Mouse (Mus musculus) CD4-positive helper T cell, adult 2 months (primary cell): Measurements from ENCODE around the gene Hist1h2ao.
"Not testable (repeated sequence)": the region's sequence is repeated elsewhere in the genome, so short reads cannot be mapped to it uniquely, and the experiment has no call there.

Source experiments
- DNase-seq: peaks from one replicate; pipeline ENCODE4 v3.0.0-alpha.2; 2012; ENCODE audit warnings: low read depth, missing footprints, low spot score

The Hist1h2ao gene

DNA sequence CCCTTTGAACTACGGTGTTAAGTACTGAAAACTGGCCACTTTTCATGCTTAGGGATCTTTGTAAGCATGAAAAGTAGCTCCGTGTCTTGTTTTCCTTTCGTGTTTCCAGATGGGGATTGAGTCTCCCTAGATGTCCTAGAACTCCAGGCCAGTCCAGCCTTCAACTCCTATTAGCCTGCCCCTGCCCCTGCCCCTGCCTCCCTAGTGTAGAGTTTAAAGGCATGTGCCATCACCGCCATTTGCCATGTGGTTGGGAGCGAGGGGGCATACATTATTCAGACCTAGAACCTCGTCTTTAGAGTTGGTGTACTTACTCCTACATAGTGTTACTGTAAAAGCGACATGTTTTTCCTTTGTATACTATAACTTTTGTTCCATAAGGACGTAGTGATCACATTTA lies 809 bp downstream of the Hist1h2ao start:
- DNase-seq: not testable (repeated sequence)

DNA sequence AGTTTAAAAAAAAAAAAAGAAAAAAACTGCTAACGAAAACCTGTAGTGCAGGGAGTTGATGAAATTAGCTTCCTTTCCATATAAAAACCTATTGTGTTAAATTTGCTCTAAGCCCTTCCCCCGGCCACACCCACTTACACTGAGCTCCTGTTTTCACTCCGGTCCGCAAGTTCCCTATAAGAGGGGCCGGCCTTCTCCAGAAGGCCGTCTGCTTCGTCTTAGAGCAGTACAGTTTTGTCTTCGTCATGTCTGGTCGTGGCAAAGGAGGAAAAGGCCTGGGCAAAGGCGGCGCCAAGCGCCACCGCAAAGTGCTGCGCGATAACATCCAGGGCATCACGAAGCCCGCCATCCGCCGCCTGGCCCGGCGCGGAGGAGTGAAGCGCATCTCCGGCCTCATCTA lies 1.3 kb downstream of the Hist1h2ao start, which contains the start of gene Hist1h4m:
Gene Hist1h4m, plus strand, starts transcription at position 208 of the 400 bp plus-strand sequence.
- DNase-seq: not testable (repeated sequence)

DNA sequence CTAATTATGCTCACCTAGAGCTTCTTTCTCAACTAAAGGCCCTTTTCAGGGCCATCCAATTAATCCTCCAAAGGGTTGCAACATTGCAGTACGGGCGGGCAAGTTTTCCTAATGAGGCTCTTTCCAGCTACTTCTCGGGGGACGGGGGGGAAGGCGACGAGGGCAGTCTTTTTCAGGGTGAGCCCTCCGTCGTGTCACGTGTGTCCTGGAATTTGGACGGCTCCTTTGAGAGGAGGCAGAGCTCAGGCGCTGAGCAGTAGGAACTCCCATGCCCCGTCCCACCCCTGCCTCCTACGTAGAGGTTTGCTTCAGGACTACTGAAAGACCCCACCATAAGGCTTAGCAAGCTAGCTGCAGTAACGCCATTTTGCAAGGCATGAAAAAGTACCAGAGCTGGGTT lies 1.8 kb downstream of the Hist1h2ao start:
- not testable (repeated sequence) for DNase-seq

DNA sequence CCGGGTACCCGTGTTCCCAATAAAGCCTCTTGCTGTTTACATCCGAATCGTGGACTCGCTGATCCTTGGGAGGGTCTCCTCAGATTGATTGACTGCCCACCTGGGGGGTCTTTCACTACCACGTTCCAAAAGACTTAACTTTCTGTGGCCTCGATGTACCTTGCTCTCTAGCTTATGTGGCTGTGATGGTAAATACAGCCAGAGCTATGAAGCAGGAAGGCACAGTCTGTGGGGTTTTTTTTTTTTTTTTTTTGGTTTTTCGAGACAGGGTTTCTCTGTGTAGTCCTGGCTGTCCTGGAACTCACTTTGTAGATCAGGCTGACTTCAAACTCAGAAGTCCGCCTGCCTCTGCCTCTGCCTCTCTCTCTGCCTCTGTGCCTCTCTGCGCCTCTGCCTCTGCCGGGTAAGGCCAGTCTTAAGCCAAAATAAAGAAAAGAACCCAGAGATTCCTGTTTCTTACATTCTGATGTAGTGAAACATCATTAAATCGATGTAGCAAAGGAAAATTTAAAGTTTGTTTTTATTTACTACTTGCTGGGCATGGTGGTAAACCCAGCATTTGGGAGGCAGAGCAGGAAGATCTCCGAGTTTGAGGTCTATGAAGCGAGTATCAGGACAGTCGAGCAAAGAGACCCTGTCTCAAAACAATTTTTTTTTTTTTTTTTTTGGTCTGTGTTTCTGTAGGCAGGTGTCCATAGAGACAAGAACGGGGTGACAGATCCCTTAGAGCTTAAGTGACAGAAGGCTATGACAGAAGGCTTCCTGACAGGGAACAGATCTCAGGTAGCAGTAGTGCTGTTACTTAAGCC lies 10.0 kb downstream of the Hist1h2ao start:
- DNase-seq: not testable (repeated sequence)

DNA sequence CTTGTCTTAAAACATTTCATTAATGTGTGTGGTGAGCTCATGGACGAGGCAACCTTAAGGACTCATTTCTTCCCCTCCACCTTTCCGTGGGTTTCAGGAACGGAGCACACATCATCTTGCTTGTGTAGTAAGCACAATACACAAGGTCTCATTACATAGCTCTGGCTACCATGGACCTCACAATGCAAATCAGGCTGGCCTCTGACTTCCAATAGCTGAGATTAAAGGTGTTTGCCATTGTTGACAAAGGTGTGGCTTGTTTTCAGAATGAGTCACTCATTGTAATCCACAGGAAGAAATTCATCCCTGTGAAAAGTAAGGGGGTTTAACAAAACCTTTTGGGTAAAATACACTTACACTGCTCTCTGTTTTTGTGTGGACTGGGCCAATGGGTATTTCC lies 18.2 kb downstream of the Hist1h2ao start:
- peak; percentile 1 for DNase-seq

DNA sequence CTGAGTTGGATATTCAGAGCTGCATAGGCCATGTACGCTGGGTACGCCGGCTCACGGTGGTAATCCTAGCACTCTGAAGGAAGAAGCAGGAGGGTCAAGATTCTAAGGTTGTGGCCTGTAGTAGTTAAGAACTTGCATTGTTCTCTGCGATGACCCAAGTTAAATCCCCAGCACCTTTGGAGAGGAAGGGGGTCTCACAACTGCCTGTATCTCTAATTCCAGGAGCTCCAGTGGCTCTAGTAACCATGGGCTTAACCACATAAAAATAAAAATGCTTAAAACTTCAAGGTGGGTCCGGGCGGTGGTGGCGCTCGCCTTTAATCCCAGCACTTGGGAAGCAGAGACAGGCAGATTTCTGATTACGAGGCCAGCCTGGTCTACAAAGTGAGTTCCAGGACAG lies 20.1 kb downstream of the Hist1h2ao start:
- no peak for DNase-seq

DNA sequence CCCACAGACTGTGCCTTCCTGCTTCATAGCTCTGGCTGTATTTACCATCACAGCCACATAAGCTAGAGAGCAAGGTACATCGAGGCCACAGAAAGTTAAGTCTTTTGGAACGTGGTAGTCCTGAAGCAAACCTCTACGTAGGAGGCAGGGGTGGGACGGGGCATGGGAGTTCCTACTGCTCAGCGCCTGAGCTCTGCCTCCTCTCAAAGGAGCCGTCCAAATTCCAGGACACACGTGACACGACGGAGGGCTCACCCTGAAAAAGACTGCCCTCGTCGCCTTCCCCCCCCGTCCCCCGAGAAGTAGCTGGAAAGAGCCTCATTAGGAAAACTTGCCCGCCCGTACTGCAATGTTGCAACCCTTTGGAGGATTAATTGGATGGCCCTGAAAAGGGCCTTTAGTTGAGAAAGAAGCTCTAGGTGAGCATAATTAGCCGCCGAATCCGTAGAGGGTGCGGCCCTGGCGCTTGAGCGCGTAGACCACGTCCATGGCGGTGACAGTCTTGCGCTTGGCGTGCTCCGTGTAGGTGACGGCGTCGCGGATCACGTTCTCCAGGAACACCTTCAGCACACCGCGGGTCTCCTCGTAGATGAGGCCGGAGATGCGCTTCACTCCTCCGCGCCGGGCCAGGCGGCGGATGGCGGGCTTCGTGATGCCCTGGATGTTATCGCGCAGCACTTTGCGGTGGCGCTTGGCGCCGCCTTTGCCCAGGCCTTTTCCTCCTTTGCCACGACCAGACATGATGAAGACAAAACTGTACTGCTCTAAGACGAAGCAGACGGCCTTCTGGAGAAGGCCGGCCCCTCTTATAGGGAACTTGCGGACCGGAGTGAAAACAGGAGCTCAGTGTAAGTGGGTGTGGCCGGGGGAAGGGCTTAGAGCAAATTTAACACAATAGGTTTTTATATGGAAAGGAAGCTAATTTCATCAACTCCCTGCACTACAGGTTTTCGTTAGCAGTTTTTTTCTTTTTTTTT lies 21.4 kb downstream of the Hist1h2ao start, which contains the start of gene Hist1h4n:
Gene Hist1h4n, minus strand, starts transcription at position 779 of the 977 bp plus-strand sequence.
- DNase-seq: not testable (repeated sequence)

DNA sequence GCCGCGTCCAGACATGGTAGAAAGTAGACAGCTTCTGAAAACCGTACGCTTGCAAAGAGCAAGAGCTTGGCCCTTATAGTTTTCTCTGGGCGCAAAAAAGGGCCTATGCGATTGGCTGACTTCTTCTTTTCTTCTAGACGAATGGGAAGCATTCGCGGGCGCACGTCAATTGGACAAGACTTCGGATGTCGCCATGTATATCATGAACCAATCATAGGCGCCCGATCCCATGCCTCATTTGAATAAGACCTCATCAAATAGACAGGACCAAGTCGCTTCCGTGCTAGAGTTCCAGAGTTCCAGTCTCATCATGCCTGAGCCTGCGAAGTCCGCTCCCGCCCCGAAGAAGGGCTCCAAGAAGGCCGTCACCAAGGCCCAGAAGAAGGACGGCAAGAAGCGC lies 23.2 kb downstream of the Hist1h2ao start, which contains the start of the genes Hist1h2ap and Hist1h2br:
Gene Hist1h2ap, minus strand, starts transcription at position 47 of the 400 bp plus-strand sequence.
Gene Hist1h2br, plus strand, starts transcription at position 283 of the 400 bp plus-strand sequence.
- not testable (repeated sequence) for DNase-seq

DNA sequence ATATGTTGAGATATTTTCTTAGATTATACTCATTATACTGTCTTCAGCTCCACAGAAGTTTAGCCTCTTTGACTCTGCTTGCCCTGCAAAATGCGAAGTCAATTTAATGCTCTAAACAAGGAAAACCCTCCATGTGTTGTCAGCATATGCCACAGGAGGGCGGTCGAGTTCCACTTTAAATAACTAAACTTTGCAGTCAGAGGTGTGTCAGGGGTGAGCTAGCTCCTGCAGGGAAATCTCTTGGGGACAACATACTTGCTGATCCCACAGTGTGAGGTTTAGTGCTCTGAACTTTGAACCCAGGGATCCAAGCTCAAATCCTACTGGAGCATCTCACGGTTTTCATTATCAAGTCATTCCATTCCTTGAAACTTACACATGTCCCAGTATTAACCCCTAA lies 30.2 kb downstream of the Hist1h2ao start:
- DNase-seq: not testable (repeated sequence)

DNA sequence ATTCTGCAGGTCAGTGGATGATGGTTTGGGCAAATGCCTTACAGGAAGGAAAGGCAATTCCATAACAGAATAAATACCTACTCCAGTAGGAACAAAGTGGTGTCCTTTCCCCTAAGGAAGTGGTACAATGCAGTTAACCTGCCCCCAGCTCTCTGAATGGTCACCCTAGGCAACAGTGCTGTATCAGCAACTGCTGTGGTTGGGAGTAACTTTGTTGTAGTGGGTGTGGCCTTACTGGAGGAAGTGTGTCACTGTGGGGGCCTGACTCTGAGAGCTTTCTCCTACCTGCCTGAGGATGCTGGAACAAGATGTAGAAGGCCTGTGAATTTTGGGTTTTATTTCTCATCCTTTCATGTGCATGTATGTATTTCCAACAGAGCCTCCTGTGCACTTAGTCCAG lies 36.1 kb downstream of the Hist1h2ao start:
- not testable (repeated sequence) for DNase-seq

DNA sequence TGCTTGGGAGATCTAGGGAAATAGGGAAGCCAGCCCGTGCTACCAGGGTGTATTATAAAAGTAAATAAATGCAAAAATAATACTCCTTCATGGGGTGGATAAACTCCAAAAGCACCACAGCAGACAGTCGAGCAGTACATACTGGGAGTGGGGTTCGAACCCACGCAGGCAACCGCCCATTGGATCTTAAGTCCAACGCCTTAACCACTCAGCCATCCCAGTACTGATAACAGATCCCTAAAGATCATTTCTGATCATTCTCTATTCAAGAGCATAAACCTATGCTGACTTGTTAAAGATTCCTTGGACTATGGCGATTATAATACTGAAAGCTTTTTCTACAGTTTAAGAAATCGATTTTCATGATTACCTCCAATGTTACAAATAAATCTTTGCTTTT lies 37.6 kb downstream of the Hist1h2ao start:
- DNase-seq: no peak

DNA sequence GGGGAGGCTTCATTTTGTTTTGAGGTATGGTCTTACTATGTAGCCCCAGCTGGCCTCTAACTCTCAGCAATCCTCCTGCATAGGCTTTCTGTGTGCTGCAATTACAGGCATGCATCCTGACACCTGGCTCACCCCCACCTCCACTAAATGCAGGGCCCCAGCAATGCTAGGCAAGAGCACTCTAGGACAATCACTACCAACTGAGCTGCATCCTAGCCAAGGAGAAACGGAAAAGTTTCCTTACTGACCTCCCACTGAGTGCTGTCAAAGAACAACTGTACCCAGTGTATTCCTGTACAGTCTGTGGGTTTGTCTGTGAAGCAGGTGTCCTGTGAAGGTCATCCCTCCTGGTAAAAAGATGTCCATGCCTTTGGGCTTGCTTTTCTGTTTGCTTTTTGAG lies 40.4 kb downstream of the Hist1h2ao start:
- not testable (repeated sequence) for DNase-seq

DNA sequence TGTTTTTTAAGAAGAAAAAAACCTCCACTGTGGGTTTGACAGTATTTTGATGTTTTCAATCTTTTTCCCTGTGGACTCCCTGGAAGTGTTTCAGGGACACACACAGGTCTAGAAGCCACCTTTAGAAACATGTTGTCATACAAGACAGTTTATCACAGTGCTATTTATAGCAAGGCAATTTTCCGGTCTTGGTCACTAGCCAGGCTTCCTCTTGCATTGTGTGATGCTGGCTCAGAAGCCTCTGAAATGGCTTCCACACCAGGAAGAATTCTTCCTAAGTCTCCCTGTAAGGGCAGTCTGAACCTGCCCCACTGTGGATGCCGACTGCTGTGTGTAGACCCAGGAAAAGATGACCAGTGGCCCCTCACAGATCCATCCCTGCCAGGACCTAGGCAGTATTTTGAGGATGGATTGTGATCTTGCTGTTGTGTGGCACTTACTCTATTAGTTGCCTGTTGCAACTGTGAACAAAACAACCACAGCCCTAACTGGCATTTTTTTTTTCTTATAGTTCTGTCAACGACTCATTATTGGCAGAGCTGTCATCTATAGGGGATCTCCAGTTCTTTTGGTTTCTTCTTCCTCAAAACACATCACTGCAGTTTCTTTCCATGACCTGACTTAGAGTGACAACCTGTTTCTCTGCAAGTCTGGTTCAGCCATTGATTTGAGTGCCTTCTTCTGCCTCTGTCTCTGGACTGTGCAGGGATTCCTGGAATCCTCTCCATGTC lies 42.1 kb downstream of the Hist1h2ao start:
- DNase-seq: no peak

DNA sequence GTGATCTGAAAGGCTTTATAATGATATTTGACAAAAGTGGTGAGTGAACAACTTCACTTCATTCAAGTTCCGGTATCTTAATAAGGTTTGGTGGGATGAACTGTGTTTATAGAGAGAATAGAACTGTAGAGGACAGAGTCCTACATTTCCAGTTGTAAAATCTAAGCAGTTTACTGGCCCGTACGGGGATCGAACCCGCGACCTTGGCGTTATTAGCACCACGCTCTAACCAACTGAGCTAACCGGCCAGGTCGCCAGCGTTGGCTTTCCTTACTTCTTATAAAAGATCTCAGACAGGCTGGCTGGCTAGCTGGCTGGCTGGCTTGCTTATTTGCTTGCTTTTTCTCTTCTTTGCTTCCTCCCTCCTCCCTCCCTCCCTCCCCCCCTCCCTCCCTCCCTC lies 44.9 kb downstream of the Hist1h2ao start:
- DNase-seq: peak; percentile 52

DNA sequence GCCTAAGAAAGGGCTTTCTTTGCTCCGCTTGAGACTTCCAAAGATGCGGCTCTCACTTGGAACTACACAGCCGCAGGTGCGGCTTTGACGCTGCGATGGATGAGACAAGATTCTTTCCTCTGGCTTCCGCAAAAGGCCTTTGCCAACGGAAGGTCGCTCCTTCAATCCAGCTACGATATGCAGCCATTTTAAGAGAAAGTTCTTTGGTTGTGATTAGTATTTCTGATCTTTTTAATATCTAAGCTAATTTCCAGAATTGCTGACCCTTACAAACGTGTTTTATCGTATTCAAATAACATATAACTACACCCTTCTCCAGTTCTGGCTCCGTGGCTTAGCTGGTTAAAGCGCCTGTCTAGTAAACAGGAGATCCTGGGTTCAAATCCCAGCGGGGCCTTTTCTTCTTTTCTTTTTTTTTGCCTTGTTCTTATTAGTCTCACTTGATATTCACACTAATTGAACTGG lies 45.5 kb downstream of the Hist1h2ao start:
- DNase-seq: peak; percentile 20
